Mouse (Mus musculus) liver, embryonic 14.5 days (tissue): ENCODE measurements at regions not wholly inside any gene's neighbourhood (a gene's known extent, or its start where the extent isn't known, plus 50 kb on each side); places are given as distances from the start of the nearest gene placed in this dataset.

Experiments
- ATAC-seq: fragments of 200-750 bp; cut with Nextera tagmentation; 2 replicates; pipeline ENCODE4 v1.8.0; 2017; ENCODE audit warnings: moderate number of reproducible peaks, mild to moderate bottlenecking, moderate library complexity; ENCODE audit not compliant: insufficient read depth
- DNase-seq, 3 experiments: peaks; one replicate each; pipeline ENCODE4 v3.0.0-alpha.2; 2012 to 2013; ENCODE audit warnings: low read depth in 3 of 3, low spot score in 3 of 3
- H3K27ac ChIP-seq: fragments of 300-500 bp; sonication (generic); 2 replicates; pipeline ENCODE4 v1.5.1; 2014; ENCODE audit warnings: moderate library complexity, mild to moderate bottlenecking, control low read depth, inconsistent platforms
- H3K27me3 ChIP-seq: fragments of 300-500 bp; sonication (generic); 2 replicates; pipeline ENCODE4 v1.6.1; 2014; ENCODE audit warnings: mild to moderate bottlenecking, low read length, moderate library complexity; ENCODE audit not compliant: control insufficient read depth, insufficient read depth
- H3K36me3 ChIP-seq: fragments of 300-500 bp; sonication (generic); replicated peaks from 2 replicates; pipeline ENCODE4 v1.6.1; 2014; ENCODE audit warnings: low read depth; ENCODE audit not compliant: control insufficient read depth, insufficient read depth
- H3K4me1 ChIP-seq, 2 experiments: fragments of 200-500 bp in 1 of 2; fragments of 300-500 bp in 1 of 2; sonication (generic) in 1 of 2; replicated peaks; 2 replicates each; pipeline ENCODE4 v1.6.1; 2012 to 2014; ENCODE audit warnings: antibody characterized with exemption in 1 of 2, inconsistent platforms in 1 of 2, low read length in 1 of 2; ENCODE audit not compliant: control insufficient read depth in 2 of 2, insufficient read depth in 2 of 2
- H3K4me2 ChIP-seq: fragments of 300-500 bp; sonication (generic); 2 replicates; pipeline ENCODE4 v1.6.1; 2014; ENCODE audit warnings: low read depth, mild to moderate bottlenecking, control low read depth, moderate library complexity
- H3K4me3 ChIP-seq, 2 experiments: fragments of 200-500 bp in 1 of 2; fragments of 300-500 bp in 1 of 2; sonication (generic) in 1 of 2; 2 replicates each; pipeline ENCODE4 v1.5.1; 2012 to 2014; ENCODE audit warnings: low read depth in 2 of 2, low read length in 2 of 2, mild to moderate bottlenecking in 2 of 2, control low read depth in 1 of 2, inconsistent platforms in 1 of 2, moderate library complexity in 1 of 2; ENCODE audit not compliant: insufficient read depth in 1 of 2
- H3K9ac ChIP-seq: fragments of 300-500 bp; sonication (generic); replicated peaks from 2 replicates; pipeline ENCODE4 v1.6.1; 2014; ENCODE audit warnings: mild to moderate bottlenecking, control low read depth, moderate library complexity
- H3K9me3 ChIP-seq: fragments of 300-500 bp; sonication (generic); 2 replicates; pipeline ENCODE4 v1.6.1; 2016; ENCODE audit warnings: low read length, mixed read lengths; ENCODE audit not compliant: control insufficient read depth
- CTCF ChIP-seq: IDR thresholded peaks from 2 replicates; pipeline ENCODE4 v1.5.1; 2016; ENCODE audit warnings: antibody characterized with exemption, low read depth, control low read depth
- EP300 ChIP-seq: IDR thresholded peaks from 2 replicates; pipeline ENCODE4 v1.6.1; 2016; ENCODE audit warnings: antibody characterized with exemption, low read depth
- WGBS: fragments of 180-500 bp; shearing (Covaris S2); extraction: QIAGEN DNeasy Blood & Tissue Kit; methylation state at CpG from one replicate; pipeline ENCODE4 v1.1.7; 2014; ENCODE audit not compliant: insufficient replicate concordance; 5-methylcytosine and 5-hydroxymethylcytosine counted together

GRCm38 (mm10) chr12:16006688-16007087 lies 190.0 kb upstream of the Trib2 start:
- 46% methylated on average over 5 of the region's 5 CpGs for WGBS
- no peak for ATAC-seq
- DNase-seq: no peak
- Histone ChIP-seq H3K4me3 (no peak overlapping the region), H3K27ac (no peak overlapping the region), H3K9ac (no peak overlapping the region), H3K4me1 (peaks cover 4 to 22% of the 10 kb centered on the region in 2 experiments; a peak in 3 of 4 replicates), H3K36me3 (no peaks in the 10 kb centered on the region), H3K4me2 (no peak overlapping the region), H3K9me3 (no peaks in the 10 kb centered on the region), H3K27me3 (no peaks in the 10 kb centered on the region)
- TF ChIP-seq EP300 (no peak), CTCF (no peak)

DNA sequence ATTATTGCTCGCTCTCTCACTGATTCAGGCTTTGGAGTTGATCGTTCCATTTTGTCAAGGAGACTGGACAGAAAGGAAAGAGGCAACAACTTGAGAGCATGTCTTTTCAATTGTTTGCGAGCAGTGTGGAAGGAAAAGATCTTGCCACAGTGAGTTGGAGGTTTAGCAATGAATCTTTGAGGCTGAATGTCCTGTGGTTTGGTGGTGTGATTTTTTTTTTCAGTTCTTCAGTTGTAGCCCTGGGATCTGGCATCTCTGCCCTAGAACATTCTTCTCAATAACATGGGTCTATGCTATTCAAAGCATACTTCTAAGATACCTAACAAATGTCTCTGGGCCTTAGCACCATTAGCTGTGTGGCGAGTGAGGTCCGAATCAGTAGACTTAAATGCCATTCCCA lies 189.6 kb upstream of the Trib2 start:
- DNase-seq (no peak), ATAC-seq (no peak)
- no peak overlapping the region for H3K27ac ChIP-seq
- WGBS: 62% methylated on average over 5 of the region's 5 CpGs
- H3K36me3 ChIP-seq: no peaks in the 10 kb centered on the region
- H3K9me3 ChIP-seq: no peaks in the 10 kb centered on the region
- no peak overlapping the region for H3K4me3 ChIP-seq
- H3K4me2 ChIP-seq: no peak overlapping the region
- no peak for TF ChIP-seq EP300
- TF ChIP-seq CTCF: no peak
- no peak overlapping the region for H3K9ac ChIP-seq
- peaks cover 4 to 22% of the 10 kb centered on the region in 2 experiments; a peak in 3 of 4 replicates for H3K4me1 ChIP-seq
- no peaks in the 10 kb centered on the region for H3K27me3 ChIP-seq

DNA sequence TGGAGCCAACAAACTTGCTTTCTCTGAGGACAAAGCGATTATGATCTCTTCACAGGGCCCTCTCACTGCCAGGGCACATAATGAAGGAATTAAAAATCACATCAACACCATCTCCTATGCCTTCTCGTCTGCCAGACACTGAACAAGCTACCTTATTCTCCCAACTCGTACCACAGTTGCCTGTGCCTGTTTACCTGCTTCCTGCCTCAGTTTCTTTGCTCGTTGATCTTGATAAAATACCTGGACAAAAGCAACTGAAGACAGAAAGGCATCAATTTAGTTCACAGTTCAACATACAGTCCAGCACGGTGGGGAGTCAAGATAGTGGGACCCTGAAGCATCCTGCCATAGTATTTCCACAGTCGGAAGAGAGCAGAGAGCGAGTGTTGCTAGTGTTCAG lies 185.1 kb upstream of the Trib2 start:
- Histone ChIP-seq H3K4me1 (peaks cover 0 to 2% of the 10 kb centered on the region in 2 experiments; a peak in 1 of 4 replicates), H3K9ac (no peak overlapping the region), H3K27me3 (no peaks in the 10 kb centered on the region), H3K4me3 (no peak overlapping the region), H3K9me3 (no peaks in the 10 kb centered on the region), H3K4me2 (no peak overlapping the region), H3K27ac (no peak overlapping the region), H3K36me3 (no peaks in the 10 kb centered on the region)
- TF ChIP-seq EP300 (no peak), CTCF (no peak)
- ATAC-seq (no peak), DNase-seq (no peak)
- 62% methylated on average over 7 of the region's 7 CpGs for WGBS

DNA sequence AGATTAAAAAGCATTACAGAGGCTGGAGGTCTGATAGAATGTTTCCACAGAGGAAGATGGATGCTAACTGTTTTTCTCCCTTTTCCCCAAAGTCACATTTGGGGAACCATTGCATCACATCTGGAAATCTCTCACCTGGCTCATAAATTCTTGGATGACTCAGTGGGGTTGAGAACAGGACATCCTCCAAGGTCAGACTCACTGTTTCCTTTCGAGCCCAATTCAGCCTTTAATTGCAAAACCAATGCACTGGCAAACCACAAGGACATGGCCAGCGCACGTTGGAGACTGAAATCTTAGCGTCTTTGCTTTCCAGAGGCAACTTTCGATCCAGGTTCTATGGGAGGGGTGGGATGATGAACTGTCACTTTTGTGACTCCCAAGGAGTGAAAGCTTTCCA lies 184.5 kb upstream of the Trib2 start:
- DNase-seq: no peak
- H3K4me2 ChIP-seq: no peak overlapping the region
- ATAC-seq: no peak
- H3K4me1 ChIP-seq: peaks cover 0 to 2% of the 10 kb centered on the region in 2 experiments; a peak in 1 of 4 replicates
- H3K27ac ChIP-seq: no peak overlapping the region
- no peak overlapping the region for H3K9ac ChIP-seq
- TF ChIP-seq CTCF (no peak), EP300 (no peak)
- no peaks in the 10 kb centered on the region for H3K9me3 ChIP-seq
- no peaks in the 10 kb centered on the region for H3K36me3 ChIP-seq
- H3K27me3 ChIP-seq: no peaks in the 10 kb centered on the region
- H3K4me3 ChIP-seq: no peak overlapping the region
- 44% methylated on average over 5 of the region's 5 CpGs for WGBS

- H3K27me3 ChIP-seq: no peaks in the 10 kb centered on the region
- H3K4me1 ChIP-seq: peaks cover 0 to 2% of the 10 kb centered on the region in 2 experiments; a peak in 1 of 4 replicates
- no peak overlapping the region for H3K4me3 ChIP-seq
- H3K36me3 ChIP-seq: no peaks in the 10 kb centered on the region
- H3K27ac ChIP-seq: no peak overlapping the region
- H3K9ac ChIP-seq: no peak overlapping the region
- H3K9me3 ChIP-seq: no peaks in the 10 kb centered on the region
- DNase-seq (no peak), ATAC-seq (no peak)
- no peak overlapping the region for H3K4me2 ChIP-seq
- TF ChIP-seq EP300: no peak
- TF ChIP-seq CTCF: no peak
Observed at GRCm38 (mm10) chr12:15998331-15998730, 181.6 kb upstream of the Trib2 start.
